Mouse (Mus musculus): ENCODE results near the gene Aldh2. TPM values are rescaled to one million over a fixed set of nuclear protein-coding genes. Genes with fewer than 3 reads are reported as not detected.
A peak's percentile ranks its signal among the peaks of the same experiment; 100 is the strongest.
"Not testable (repeated sequence)": the region's sequence is repeated elsewhere in the genome, so short reads cannot be mapped to it uniquely, and the experiment has no call there.

Aldh2 gene
- 153 and 163 TPM in 2 replicates for polyA plus RNA-seq (2016; fragmentation: Nextera tagmentation; extraction: Ambion mirVana)

DNA sequence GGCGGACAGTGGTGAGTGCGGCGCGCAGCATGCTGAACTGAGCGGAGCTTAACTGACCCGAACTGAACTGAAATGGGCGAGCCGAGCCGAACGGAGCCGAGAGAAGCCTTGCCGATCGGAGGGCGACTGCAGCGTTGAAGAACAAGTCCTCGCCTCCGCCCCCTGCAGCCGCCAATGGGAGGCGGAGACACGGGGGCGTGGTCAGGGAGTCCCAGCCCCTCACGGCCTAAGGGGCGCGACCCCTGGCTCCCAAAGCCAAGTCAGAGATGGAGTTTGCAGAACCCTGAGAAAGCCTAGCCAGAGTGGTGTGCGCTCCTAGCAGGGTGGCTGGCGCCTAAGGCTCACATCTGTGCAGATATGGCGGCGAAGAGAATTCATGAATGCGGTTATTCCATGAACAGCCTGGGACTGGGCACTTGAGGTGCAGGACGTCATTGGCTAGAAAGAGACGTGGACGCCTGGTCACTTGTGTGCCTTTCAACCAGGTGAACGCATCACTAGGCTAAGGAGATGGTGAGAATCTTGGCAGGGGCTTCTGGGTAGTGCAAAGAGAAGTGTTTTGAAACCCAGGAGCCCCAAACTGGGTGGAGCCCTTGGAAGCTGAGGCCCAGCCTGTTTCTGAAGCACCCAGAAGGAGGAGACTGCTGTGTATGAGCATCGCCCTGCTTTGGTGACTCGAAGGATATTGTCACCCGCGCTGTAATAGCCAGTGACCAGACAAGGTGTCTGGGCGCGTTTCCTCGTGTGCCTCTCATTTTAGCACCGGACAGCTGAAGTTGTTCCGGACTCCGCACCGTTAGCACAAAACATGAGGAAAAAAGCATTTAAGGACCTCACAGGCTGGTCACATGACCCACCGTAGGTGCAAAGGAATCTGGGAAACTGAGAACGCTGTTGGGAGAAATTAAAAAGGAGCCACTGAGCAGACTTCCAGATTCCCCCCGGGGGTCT is at the start of gene Aldh2:
TSS of gene Aldh2 (minus strand) at position 374 of the 951 bp plus-strand sequence.
- Histone ChIP-seq H3K9me3 (replicated peaks) (no peaks in the 10 kb centered on the region), H3K36me3 (0 out of 2 replicates have a peak, but pooled peaks cover 5% of the 10 kb centered on the region), H3K4me1 (peaks cover 41% of the 10 kb centered on the region), H3K4me3 (peak within 1 kb of the TSS; percentile 74), H3K27ac (peak within 1 kb of the TSS; percentile 85), H3K27me3 (ENCODE audit: low read depth, poor library complexity, severe bottlenecking) (no peaks in the 10 kb centered on the region)
- 3% methylated on average over 47 of the region's 47 CpGs for WGBS
- DNase-seq (ENCODE audit: low spot score) = peak; percentile 91

DNA sequence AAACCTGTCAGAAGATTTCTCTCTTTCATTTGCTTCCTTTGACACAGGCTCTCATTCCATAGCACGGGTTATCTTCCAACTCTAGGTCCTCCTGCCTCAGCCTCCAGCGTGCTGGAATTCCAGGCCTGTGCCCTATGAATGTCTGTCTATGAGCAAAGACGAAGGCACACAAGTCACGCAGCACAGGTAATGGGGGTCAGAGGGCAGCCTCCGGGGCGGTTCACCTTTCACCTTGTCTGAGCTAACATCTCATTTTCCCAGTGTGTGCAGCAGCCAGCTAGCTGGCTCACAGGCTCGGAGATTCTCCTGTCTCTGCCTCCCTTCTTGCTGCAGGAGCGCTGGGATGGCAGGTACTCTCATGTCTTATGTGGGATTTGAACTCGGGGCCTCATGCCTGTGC is 46.0 kb upstream of the Aldh2 start:
- H3K27me3 ChIP-seq (ENCODE audit: low read depth, poor library complexity, severe bottlenecking) = no peaks in the 10 kb centered on the region
- 91% methylated on average over 9 of the region's 9 CpGs for WGBS
- H3K4me3 ChIP-seq = no peak overlapping the region
- no peak for DNase-seq (ENCODE audit: low spot score)
- H3K27ac ChIP-seq = no peak overlapping the region
- no peaks in the 10 kb centered on the region; the same call in 1 of the 2 replicates for H3K36me3 ChIP-seq
- no peaks in the 10 kb centered on the region for H3K4me1 ChIP-seq
- H3K9me3 ChIP-seq (replicated peaks) = no peaks in the 10 kb centered on the region

GRCm38 (mm10) chr5:121637296-121637695 is 43.7 kb upstream of the Aldh2 start:
- Histone ChIP-seq H3K27me3 (ENCODE audit: low read depth, poor library complexity, severe bottlenecking) (no peaks in the 10 kb centered on the region), H3K4me3 (no peak overlapping the region), H3K36me3 (no peaks in the 10 kb centered on the region; the same call in 1 of the 2 replicates), H3K4me1 (0 out of 2 replicates have a peak, but pooled peaks cover 3% of the 10 kb centered on the region), H3K9me3 (replicated peaks) (no peaks in the 10 kb centered on the region), H3K27ac (no peak overlapping the region)
- no peak for DNase-seq (ENCODE audit: low spot score)
- WGBS = 82% methylated on average over 6 of the region's 6 CpGs

DNA sequence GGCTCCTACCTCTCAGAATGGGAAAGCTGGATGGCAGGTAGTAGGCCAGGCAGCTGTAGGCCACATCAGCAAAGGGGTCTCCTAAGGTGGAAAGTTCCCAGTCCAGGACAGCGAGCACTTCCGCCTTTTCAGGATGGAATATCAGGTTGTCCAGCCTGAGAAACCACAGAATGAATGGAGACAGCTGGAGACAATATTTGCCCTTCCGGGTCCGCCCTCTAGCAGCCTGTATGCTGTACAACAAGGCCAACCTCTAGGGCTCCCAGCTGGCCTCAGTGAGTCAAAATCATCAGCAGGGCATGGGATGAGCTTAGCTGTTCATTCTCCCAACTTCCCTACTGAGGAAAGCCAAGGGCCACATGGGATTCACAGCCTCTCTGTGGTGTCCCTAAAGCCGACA is 41.0 kb upstream of the Aldh2 start:
- WGBS = 89% methylated on average over 5 of the region's 5 CpGs

GRCm38 (mm10) chr5:121632804-121633203 is 39.2 kb upstream of the Aldh2 start:
- Histone ChIP-seq H3K4me1 (0 out of 2 replicates have a peak, but pooled peaks cover 3% of the 10 kb centered on the region), H3K9me3 (replicated peaks) (no peaks in the 10 kb centered on the region), H3K4me3 (no peak overlapping the region), H3K27ac (no peak overlapping the region), H3K27me3 (ENCODE audit: low read depth, poor library complexity, severe bottlenecking) (no peaks in the 10 kb centered on the region), H3K36me3 (no peaks in the 10 kb centered on the region)
- 45% methylated on average over 3 of the region's 3 CpGs for WGBS
- DNase-seq (ENCODE audit: low spot score) = no peak

More for the DNA sequence above, 41.0 kb upstream of the Aldh2 start:
- Histone ChIP-seq H3K4me3 (no peak overlapping the region), H3K4me1 (0 out of 2 replicates have a peak, but pooled peaks cover 3% of the 10 kb centered on the region), H3K9me3 (replicated peaks) (no peaks in the 10 kb centered on the region), H3K27me3 (ENCODE audit: low read depth, poor library complexity, severe bottlenecking) (no peaks in the 10 kb centered on the region), H3K27ac (no peak overlapping the region), H3K36me3 (no peaks in the 10 kb centered on the region)
- DNase-seq (ENCODE audit: low spot score) = no peak

DNA sequence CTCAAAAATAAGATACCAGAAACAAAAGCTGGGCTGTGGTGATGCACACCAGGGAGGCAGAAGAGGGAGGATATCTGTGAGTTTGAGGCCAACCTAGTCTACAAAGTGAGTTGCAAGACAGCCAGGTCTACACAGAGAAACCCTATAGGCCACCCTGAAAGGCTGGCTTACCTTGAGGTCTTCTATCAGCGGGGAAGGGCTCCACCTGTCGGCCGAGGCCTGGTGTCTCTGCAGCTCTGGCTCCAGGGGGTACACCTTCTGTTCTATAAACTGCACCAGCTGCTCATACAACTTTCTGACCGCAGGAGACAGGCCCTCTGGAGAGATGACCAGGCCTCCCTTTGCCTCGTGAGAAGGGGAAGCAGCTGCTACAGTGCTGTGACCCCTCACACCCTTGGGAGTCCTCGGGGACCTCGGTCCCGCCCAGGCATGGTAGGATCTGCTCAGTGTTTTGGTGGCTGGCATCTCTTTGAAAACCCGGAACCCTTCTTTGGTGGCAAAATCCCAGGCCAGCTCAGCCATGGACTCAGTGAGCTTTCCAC is 37.6 kb upstream of the Aldh2 start:
- DNase-seq (ENCODE audit: low spot score); H3K27ac ChIP-seq; H3K36me3 ChIP-seq; H3K4me1 ChIP-seq; H3K9me3 ChIP-seq (replicated peaks); H3K4me3 ChIP-seq; H3K27me3 ChIP-seq (ENCODE audit: low read depth, poor library complexity, severe bottlenecking): not testable (repeated sequence)
- 59% methylated on average over 9 of the region's 9 CpGs for WGBS

DNA sequence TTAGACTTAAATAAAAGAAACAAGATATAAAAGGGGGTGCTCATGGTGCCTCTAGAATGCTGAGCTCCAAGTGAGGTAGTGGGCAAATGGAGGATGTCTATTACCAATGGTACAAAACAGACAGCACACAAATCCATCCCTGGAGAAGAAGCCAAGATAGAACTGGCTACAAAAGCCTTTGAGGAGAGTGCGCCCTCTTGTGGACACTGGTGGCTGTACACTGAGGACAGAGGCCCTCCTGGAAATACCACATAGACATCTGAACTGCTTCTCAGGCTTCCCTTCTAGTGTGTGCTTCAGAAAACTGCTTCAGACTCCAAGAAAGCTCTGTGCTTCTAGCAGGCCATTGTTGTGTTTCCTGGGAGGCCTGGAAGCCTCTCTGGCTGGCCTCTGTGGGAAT is 34.2 kb upstream of the Aldh2 start:
- peak; percentile 79 for DNase-seq (ENCODE audit: low spot score)
- no peaks in the 10 kb centered on the region for H3K9me3 ChIP-seq (replicated peaks)
- 0% methylated on average over 1 of the region's 1 CpGs for WGBS
- H3K4me3 ChIP-seq = no peak overlapping the region
- no peaks in the 10 kb centered on the region for H3K27me3 ChIP-seq (ENCODE audit: low read depth, poor library complexity, severe bottlenecking)
- H3K36me3 ChIP-seq = 0 out of 2 replicates have a peak, but pooled peaks cover 2% of the 10 kb centered on the region
- H3K27ac ChIP-seq = no peak overlapping the region
- H3K4me1 ChIP-seq = 0 out of 2 replicates have a peak, but pooled peaks cover 3% of the 10 kb centered on the region

DNA sequence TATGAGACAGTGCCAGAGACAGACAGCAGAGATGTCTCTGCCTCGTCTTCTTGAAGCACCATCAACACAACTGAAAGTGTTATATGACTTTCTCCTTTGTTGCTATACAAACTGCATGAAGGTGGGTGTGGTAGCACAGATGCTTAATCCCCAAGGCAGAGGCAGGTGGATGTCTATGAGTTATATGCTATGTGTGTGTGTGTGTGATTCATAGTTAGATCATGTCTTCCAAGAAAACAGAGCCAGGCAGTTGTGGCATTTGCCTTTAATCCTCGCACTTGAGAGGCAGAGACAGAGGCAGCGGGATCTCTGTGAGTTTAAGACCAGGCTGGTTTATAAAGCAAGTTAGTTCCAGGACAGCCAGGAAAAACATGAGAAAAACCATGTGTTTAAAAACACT is 29.6 kb upstream of the Aldh2 start:
- Histone ChIP-seq H3K27ac (no peak overlapping the region), H3K4me1 (peaks cover 8% of the 10 kb centered on the region), H3K36me3 (0 out of 2 replicates have a peak, but pooled peaks cover 8% of the 10 kb centered on the region), H3K27me3 (ENCODE audit: low read depth, poor library complexity, severe bottlenecking) (no peaks in the 10 kb centered on the region), H3K4me3 (no peak overlapping the region), H3K9me3 (replicated peaks) (no peaks in the 10 kb centered on the region)
- WGBS = 92% methylated on average over 3 of the region's 3 CpGs
- no peak for DNase-seq (ENCODE audit: low spot score)

DNA sequence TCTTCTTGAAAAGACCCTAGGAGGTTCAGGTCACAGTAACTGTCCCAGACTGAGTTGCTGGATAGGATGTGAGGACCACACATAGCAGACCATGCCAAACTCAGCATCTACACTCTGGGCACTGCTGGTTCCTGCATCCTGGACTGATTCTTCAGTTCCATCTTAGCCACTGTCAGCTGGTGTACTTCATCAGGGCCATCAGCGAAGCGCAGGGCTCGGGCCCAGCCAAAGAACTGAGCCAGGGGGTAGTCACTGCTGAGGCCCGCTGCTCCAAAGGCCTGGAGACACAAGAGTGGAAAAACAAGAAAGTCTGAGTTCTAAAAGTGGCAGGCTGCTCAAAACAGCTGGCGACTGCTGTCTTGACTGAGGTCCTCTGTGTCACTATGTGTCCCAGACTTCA is 27.5 kb upstream of the Aldh2 start:
- Histone ChIP-seq H3K36me3 (0 out of 2 replicates have a peak, but pooled peaks cover 8% of the 10 kb centered on the region), H3K4me1 (peaks cover 13% of the 10 kb centered on the region), H3K27me3 (ENCODE audit: low read depth, poor library complexity, severe bottlenecking) (no peaks in the 10 kb centered on the region), H3K9me3 (replicated peaks) (no peaks in the 10 kb centered on the region), H3K4me3 (no peak overlapping the region), H3K27ac (no peak overlapping the region)
- 97% methylated on average over 5 of the region's 5 CpGs for WGBS
- DNase-seq (ENCODE audit: low spot score) = no peak

GRCm38 (mm10) chr5:121618592-121619513 is 25.2 kb upstream of the Aldh2 start, which contains the start of gene Acad12:
Gene Acad12, minus strand, starts transcription at chr5:121618938.
- Histone ChIP-seq H3K4me3 (peak within 1 kb of the TSS; percentile 68), H3K27me3 (ENCODE audit: low read depth, poor library complexity, severe bottlenecking) (no peaks in the 10 kb centered on the region), H3K36me3 (0 out of 2 replicates have a peak, but pooled peaks cover 8% of the 10 kb centered on the region), H3K27ac (peak within 1 kb of the TSS; percentile 88), H3K9me3 (replicated peaks) (no peaks in the 10 kb centered on the region), H3K4me1 (peaks cover 13% of the 10 kb centered on the region)
- peak; percentile 97 for DNase-seq (ENCODE audit: low spot score)
- WGBS = 1% methylated on average over 58 of the region's 58 CpGs

- H3K27me3 ChIP-seq (ENCODE audit: low read depth, poor library complexity, severe bottlenecking); DNase-seq (ENCODE audit: low spot score); H3K4me3 ChIP-seq; H3K9me3 ChIP-seq (replicated peaks); H3K27ac ChIP-seq; H3K36me3 ChIP-seq: not testable (repeated sequence)
- H3K4me1 ChIP-seq = peaks cover 12% of the 10 kb centered on the region
- 89% methylated on average over 3 of the region's 3 CpGs for WGBS
Measured at GRCm38 (mm10) chr5:121614921-121615320, 21.3 kb upstream of the Aldh2 start.

DNA sequence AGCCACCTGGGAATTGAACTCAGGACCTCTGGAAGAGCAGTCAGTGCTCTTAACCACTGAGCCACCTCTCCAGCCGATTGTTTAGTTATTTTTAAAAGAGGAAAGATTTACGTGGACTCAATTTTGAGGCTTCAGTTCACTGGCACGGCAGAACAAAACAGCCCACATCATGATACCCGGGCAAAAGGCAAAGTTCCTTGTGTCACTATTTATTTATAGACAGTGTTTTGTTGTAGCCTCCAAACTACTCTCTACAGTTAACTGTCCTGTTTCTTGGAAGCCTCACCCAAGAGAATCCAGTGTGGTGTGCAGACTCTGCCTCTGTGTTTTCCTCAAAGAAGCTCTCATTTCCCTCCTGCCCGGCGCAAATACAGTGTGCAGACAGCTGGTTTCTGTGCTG is 18.4 kb upstream of the Aldh2 start:
- 91% methylated on average over 6 of the region's 6 CpGs for WGBS

More for the DNA sequence above, 18.4 kb upstream of the Aldh2 start:
- H3K36me3 ChIP-seq = no peaks in the 10 kb centered on the region
- no peaks in the 10 kb centered on the region for H3K27me3 ChIP-seq (ENCODE audit: low read depth, poor library complexity, severe bottlenecking)
- H3K27ac ChIP-seq = no peak overlapping the region
- no peak overlapping the region for H3K4me3 ChIP-seq
- H3K4me1 ChIP-seq = no peaks in the 10 kb centered on the region
- no peak for DNase-seq (ENCODE audit: low spot score)
- H3K9me3 ChIP-seq (replicated peaks) = no peaks in the 10 kb centered on the region
